Mouse (Mus musculus) ovary, postnatal 10 days (tissue): ENCODE results near the gene Cenpn.

Experiments used
- DNase-seq: peaks from one replicate; pipeline ENCODE4 v3.0.0; 2022; ENCODE audit warnings: low spot score

Gene Cenpn

DNA sequence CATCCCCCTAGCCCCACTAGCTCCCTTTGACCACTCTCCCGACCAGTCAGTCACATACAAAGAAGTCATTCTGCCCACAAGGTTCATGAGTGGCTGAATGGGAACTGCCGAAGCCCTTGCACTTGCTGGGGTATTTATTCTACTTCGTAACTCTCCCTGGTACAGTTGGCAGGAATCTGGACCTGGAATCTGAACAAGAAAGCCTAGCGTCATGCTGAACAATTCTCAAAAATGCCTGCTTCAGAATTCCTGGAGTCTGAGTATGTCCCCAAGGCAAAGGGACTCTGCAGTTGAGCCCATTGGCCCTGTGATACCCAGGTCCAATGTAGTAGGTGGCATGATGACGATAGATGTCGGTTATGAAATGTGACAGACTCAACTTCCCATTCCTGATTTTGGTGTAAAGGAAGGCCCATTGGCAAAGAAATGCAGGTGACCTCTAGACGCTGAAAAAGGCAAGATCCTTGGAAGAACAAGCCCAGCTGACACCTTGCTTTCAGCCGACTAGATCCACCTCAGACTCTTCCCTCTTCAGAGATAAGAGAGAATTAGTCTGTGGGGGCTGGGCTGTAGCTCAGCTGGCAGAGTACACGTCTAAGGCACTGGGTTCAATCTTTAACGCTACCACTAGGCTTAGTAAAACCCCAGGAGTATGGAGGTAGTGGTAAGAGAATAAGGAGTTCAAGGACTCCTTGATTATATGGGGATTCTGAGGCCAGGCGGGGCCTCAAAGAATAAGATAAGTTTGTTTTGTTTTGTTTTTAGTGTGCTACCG lies 20.9 kb downstream of the Cenpn start:
- no peak for DNase-seq

DNA sequence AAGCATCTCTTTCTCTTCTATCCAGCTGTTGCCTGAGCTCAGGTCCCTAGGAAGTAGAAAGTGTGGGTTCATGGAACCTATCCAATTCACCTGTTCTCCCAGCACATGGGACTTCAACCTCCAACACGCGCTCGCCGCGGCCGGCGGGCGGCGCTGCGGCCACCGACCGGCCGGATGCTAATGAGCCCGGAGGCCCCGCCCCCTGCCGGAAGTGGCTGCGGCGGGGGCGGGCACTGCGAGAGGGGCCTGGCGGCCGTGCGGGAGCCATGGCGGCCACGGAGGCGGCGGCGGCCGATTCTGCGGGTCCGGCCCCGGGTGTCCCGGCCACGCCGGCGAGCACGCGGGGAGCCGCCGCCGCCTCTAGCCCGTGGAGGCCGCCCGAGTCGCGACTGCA lies 21.6 kb downstream of the Cenpn start, which contains the start of gene Atmin:
Atmin (plus strand) TSS at position 233 of the 394 bp plus-strand sequence.
- peak; percentile 61 for DNase-seq

DNA sequence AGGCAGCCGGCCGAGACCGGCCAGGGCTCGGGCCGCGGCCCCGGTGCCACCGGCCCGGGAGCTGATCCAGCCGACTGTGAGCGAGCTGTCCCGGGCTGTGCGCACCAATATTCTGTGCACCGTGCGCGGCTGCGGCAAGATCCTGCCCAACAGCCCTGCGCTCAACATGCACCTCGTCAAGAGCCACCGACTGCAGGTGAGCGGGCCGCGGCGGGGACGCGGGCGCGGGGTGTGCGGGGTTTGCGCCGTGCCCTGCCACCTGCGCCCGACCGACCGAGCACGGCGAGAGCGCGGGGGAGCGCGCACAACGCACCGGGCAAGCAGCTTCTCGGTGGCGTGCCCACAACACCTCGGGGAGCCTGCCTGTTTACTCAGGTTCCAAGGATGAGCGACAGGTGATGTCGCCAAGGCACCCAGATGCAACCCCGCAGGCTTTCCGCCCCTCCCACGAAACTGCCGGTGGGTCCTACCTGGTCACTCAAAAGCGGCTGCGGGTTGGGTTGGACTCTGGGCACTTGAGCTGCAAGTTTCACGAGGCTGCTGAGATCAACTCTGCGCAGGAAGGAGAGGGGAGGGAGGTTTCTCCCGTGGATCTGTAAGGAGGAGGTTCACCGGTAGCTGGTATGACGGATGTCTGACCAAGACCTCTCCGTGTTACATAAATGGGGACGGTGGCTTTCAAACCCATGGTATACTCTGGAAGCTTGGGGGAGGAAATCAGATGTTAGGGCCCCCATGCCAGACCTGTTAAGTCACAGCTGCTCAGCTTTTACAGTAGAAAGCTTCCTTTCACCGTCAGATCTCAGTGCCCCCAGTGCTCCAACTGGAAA lies 22.2 kb downstream of the Cenpn start:
- no peak for DNase-seq

DNA sequence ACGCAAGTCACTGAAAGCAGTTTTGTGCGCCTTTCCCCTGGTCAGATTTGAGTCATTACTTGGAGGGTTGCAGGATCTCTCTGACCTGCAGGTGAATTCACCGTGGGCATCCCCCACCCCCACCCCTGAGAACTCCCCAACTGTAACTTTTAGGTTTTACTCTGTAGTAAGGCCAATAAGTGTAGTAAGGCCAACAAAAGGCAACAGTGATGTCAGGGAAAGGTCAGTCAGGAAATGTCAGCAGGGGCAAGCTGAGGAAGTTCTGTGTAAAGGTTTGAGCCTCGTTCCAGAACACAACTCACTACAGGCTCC lies 22.8 kb downstream of the Cenpn start:
- DNase-seq = no peak

DNA sequence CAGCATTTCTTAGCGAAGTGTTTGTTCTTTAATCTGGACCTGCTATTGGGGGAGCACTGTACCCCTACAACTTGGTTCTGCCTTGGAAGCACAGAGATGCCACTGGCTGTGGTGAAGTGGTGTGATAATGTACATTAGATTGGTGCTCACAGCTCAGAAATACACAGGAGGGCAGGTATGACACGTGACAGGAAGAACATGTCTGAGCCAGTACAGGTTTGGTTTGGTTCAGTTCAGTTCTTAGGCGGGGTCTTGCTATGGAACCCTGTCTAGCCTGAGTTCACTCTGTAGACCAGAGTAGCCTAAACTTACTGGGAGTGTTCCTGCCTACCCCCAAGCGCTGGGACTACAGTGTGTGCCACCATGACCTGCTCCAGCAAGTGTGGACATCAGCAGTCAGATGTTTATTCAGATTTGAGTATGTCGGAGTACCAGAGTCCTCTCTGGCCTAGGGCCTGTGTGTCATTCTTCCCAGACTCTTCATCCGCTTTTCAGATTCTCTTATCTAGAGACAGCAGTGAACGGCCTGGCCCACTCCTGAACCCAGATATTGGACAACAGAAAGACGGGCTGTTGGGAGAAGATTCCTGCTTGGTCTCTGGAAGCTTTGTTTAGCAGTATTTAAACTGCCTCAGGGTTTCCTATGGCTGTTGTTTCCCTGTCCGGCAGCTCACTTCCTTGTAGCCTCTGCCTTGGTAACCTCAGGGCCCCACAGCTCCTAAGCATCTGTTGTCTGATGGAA lies 23.8 kb downstream of the Cenpn start:
- DNase-seq = no peak

DNA sequence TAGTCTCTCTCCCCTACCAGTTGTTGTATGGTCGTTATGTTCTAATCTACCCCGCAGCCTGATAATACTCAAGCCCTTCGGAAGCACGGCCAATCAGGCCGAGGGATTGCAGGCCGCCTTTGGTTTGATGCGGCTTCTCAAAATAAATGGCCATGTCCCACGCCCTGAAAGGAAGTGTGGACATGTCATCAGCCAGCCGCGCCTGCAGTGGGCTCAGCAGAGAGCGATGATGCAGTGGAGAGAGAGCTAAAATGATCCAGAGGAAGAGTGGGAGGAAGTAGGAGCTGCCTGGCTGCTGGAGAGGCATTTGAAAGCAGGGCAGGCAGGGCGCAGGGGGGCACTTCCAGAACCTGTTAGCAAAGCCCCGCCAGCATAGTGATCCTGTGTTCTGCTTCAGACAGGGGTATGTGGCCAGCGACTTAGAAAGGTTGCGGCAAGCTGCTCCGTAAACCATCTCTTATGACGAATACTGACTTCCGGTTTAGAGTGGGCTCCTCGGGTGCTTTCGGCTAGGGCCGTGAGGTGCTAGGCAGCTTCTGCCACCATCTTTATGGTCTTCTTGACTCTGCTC lies 24.8 kb downstream of the Cenpn start:
- no peak for DNase-seq

DNA sequence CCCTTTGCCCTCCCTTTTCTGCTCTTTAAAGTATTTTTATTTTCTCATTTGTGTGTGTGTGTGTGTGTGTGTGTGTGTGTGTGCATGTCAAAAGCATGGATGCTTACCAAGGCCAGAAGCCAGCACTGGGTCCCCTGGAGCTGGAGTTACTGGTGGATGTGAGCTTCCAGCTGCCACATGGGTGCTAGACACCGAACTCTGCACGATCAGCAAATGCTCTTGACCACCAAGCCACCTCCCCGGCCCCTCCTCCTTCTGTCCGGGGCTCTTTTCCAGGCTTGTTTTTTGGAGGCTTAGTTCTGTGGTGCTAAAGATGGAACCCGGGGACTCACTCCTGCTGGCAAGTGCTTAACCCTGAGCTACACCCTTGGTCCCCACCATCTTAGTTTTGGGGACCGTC lies 25.3 kb downstream of the Cenpn start:
- no peak for DNase-seq

DNA sequence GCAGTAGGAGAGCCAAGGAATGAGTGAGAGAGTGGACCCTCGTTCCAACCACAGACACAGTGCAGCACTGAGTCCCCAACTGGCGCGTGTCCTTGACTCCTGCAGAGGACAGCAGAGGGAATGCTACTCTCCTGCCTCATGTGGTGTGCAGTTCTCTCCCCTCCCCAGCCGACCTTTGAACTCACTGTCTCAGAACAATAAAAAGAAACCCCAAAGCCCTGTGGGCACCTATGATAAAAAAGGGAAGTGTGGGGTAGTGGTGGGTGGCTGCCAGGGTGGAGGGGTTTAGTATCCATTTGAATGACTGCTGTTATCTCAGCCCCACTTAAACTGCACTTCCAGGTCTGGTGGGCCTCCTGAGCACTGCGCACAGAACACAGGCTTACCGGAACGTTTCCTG lies 26.1 kb downstream of the Cenpn start:
- no peak for DNase-seq

DNA sequence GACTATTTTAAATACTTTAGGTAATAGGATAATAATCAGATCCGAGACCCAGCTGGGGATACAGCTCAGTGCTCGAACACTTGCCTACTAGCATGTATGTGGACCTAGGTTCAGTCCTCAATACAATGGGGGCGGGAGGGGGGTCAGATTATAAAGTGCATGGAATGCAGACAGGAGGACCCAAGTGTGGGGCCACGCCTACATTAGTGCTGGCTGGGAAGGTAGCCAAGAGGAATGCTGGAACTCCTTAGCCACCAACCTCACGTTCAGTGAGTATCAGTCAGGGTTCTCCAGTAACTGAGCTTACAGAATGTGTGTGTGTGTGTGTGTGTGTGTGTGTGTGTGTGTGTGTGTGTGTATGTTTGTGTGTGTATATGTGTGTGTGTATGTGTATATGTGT lies 29.8 kb downstream of the Cenpn start:
- DNase-seq = no peak

DNA sequence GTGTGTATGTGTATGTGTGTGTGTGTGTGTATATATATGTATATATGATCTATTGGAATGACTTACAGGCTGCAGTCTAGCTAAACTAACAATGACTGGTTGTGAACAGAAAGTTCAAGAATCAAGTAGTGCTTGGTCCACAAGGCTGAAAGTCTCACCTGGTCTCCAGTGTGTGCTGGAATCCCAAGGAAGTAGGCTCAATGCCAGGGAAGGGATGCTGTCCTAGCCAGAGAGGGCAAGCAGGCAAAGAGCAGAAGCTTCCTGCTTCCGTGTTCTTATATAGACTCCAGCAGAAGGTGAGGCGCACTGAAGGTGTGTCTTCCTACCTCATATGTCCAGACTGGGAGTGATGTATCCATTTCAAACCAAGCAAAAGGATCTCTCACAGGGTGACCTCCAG lies 30.2 kb downstream of the Cenpn start:
- no peak for DNase-seq

DNA sequence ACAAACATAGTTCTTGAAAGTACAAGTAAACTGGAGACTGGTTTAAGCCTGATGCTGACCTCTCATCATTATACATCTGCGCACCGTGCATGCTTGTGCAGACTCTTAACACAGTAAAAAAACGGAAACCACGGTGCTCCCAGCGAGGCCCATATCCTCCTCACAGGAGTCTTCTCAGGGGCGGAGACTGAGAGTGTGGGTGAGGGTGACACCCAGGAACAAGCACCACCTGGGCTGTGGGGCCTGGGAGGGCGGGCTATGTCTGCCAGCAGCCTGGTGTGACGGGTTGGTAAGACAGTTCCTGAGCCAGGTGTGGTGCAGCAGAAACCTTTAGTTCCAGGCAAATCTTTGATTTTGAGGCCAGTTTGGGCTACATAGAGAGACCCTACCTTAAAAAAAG lies 30.9 kb downstream of the Cenpn start:
- DNase-seq = no peak

DNA sequence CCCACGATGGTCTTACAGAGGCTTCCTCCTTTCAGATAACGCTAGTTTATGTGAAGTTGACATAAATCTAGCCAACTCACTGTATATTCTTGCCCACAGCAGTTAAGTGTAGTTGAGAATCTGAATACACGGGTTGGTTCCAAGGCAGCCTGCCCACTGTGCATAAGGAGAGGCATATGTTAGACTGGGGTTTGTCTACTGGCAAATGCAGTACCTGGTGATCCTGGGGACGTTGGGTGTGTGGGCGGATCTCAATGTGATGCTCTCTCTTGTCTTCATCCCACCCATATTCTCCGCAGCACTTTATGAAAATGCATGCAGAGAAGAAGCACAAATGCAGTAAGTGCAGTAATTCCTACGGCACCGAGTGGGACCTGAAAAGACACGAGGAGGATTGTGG lies 32.9 kb downstream of the Cenpn start:
- no peak for DNase-seq

DNA sequence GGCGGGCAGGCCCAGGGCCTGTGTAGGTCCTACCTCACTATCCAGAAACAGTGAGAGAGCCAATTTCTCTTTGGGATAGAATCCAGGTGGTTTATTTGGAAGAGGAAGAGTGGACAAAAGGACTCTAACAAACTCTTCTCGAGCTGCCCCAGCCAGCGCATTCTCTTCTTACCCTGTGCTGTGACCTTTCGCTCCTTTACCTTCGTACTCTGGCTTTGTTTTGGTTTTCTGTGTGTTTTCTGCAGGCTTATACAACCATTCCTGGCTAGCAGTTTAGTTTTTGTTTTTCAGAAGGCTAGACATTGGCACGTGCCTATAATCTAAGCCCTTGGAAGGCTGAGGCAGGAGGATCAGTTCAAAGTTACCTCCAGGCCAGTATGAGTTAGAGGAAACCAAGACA lies 48.0 kb downstream of the Cenpn start:
- no peak for DNase-seq

DNA sequence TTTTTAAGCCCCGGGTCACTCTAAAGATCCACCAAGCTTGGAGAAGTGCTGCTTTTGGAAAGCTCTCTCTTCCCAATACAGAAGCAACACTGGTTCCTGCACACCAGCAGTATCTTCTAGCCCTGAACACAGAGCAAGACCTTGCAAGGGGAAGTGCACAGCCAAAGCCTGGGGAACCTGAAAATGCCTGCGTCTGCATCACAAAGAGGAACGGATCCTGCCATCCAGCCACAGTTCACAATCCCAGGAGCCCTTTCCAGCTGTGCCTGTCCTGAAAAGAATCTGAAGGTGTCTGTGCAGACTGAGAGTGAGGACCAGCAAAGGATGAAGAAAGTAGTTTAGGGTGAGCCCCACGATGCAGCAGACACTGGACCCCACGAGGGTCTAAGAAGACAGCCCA lies 53.5 kb downstream of the Cenpn start:
- DNase-seq = no peak

DNA sequence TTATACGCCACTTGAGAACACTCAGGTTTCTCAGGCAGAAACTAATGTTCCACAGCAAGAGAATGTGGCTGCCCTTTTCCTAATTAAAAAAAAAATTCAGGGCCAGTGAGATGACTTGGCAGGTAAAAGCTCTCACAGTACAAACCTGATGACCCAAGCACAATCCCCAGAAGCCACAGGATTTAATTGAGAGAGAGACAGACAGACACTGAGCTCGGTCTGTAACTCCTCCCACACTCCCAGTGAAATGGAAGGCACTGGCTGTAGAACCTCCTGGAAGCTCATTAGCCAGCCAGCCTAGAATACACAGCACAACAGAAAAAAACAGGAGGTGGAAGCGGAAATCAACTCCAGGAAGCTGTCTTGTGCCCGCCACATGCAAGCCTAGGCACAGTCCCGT lies 54.1 kb downstream of the Cenpn start:
- no peak for DNase-seq

DNA sequence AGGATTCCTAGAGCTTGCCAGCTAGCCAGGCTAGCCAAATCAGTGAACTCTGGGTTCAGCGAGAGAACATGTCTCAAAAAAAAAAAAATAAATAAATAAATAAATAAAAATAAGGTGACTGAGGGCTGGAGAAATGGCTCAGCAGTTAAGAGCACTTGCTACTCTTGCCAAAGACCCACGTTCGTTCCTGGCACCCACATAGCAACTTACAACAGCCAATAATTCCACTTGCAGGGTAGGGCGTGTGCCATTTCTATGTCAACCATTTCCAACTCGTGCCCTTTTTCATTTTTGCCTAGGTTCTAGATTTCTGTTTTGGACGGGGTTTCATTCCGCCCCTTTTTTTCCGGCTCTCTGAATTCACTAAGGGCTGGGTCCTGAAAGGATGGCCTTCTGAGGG lies 56.5 kb downstream of the Cenpn start:
- DNase-seq = no peak

DNA sequence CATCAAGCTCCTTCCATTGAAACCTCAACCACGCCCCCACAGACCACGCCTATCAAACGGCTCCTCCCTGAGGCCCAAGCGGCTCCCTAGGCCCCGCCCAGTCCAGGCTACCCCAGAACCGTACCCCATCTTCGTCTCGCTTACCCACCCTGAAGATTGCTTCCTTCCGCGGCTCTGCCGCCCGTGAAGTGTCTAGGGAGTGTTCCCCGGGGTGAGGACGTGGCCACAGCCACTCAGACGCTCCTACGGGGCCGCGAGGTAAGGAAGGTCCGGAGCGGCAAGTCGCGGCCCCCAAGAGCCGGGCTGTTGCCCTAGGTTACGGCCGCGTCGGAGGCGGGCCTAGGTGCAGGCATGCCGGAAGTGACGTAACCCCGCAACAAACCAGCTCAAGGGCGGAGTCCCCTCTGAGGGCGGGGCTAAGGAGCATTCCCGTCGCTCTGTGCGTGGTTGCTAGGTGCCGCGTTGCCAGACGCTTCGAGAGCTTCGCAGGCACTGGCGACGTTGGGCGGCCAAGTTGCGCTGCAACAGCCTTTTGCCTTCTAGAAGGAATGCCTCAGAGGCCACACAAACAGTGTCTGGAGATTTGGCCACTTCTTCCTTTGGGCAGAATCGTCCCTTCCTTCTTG lies 57.2 kb downstream of the Cenpn start, which contains the start of gene 1700030J22Rik:
1700030J22Rik (minus strand) TSS at position 329 of the 626 bp plus-strand sequence.
- DNase-seq = peak; percentile 90

DNA sequence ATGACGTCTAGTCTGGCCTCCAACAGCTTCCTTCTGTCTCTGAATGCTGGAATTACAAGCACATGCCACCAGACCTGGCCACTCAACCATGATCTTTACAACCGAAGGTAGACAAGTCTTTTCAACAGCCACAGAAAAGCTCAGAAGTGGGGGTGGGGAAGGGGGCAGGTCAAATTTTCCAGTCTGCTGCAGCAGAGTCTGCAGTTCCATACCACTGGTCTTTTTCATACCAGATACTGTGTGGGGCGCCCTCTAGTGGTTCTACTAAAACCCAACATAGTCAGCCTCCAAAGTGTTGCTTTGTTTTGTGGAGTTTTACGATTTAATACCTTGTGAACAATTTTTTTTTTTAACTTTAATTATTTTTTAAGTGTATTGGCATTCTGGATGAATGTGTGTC lies 58.6 kb downstream of the Cenpn start:
- DNase-seq = no peak

DNA sequence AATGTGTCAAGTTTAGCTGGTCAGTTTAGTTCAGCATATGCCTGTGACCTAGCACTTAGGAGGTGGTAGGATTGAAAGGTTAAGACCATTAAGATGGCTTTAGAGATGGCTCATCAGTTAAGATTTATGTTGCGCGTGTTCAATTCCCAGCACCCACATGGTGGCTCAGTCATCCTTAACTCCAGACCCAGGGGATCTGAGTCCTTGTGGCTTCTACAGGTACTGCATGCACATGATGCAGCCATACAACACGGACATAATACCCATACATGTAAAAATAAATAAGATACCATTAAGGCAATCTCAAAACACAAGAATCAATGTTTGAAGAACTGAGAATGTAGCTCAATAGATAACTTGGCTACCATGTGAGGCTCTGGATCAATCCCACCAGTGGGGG lies 68.3 kb downstream of the Cenpn start:
- DNase-seq = no peak
